Mouse (Mus musculus): ENCODE measurements around the gene Gm5148. TPM values are rescaled to one million over a fixed set of nuclear protein-coding genes. Genes with fewer than 3 reads are reported as not detected.

The Gm5148 gene
- total RNA-seq, 2 experiments from 2014 or later: 2.1 to 2.5 TPM

DNA sequence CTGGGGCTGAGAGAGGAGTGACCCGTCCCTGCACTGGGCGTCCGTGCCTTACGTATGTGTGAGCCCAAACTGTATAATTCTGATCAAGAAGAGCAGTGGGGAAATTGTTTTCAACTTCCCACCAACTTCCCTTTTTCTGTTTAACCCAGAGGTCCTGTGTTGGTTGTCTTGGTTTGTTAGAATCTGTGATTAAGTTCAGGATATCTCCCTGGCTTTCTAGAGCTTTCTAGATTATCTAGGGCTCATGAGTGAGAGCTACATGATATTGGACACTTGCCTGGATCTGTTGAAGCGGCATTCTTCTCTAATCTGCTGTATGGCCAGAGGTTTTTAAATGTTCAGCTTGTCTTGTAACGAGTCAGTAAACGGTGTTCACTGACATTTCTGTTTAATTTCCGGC lies 30.7 kb downstream of the Gm5148 start:
- DNase-seq (ENCODE audit: low spot score in 2 of 2): no peak

DNA sequence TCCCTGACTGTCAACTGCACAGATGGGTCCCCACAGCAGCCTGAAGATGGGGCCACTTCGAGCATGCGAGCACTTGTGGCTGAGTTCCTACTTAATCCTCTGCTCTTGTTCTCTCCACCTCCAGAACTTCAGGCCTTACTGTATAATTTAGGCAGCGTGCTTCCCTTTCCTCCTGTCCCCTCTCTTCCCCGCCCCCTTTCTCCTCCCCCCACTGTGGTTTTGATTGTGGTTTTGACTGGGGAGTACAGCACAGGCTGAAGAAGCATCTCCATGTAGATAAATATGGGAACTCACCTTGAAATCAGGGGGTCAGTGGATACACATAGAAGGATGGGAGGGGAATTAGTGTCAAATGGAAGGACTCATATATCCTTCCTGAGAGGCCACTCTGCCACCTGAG lies 31.3 kb downstream of the Gm5148 start:
- DNase-seq (ENCODE audit: low spot score in 2 of 2): no peak

DNA sequence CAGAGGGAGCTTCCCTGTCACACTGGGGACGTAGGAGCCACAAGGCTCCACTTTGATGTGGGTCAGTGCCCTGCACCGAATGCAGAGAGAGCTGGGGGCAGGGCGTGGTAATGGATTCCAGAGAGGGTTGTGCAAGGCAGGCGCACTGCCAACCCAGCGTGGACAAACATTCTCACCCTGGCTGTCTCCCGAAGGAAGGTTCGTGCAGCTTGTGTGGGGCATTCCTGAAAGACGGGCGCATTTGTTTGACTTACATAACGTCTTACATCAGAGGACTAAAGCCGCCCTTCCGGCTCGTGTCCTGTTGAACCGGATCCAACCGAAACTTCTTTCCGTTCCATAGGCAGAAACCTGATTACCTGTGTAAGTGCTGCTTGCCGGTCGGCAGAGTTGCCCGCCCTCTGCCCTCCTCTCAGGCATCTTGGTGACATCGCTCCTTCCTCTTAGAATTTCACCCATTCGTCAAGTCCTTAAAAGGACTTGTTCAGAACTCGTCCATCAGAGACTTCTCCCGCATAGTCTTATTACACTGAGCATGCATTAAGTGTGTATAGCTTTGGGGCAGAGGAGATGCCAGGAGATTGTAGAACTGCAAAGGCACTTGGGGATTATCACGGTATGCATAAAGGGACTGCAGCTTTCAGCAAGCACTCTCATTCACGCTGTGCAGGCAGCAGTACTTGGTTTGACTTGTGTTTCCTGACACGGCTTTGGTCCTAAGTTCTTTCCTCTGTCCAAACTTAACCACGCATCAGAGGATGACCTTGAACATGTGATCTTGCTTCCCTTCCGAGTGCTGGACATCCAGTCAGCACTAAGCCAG lies 36.9 kb downstream of the Gm5148 start:
- DNase-seq (ENCODE audit: low spot score in 2 of 2): peak; percentile 30 to 38

DNA sequence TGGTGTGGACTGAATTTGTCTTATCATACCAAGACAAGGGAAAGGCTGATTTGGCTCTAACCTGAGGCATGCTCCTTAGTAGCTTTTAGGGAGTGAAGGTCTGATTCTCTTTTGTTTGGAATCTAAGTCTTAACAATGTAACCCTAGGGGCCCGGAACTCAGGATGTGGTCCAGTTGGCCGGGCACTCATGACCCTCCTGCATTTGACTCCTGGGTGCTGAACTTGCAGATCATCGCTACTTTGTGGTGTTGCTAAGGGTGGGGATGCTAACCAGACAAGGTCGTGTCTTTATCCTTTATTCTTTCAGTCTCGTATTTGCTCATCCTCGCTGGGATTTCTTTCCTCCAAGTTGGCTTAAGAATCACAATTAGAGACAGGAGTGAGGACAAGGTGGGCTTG lies 37.5 kb downstream of the Gm5148 start:
- no peak for DNase-seq (ENCODE audit: low spot score in 2 of 2)

DNA sequence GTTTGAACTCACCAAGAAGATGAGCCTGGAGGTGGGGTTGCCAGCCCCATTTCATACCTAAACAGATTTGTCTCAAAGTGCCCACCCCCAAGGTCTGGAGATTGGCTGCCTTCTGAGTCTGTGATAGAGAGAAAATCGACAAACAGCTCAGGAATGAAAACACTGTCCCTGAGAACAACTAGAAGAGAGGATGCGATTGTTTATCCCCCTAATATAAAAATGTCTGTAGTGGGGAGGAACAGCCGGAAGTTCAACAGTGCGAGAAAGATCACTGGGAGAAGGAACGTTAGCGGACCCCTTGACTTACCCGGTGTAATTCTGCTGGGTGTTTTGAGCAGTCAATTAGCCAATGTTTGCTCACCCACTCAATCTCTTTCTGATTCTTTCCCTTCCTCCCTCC lies 38.1 kb downstream of the Gm5148 start:
- DNase-seq (ENCODE audit: low spot score in 2 of 2): no peak

DNA sequence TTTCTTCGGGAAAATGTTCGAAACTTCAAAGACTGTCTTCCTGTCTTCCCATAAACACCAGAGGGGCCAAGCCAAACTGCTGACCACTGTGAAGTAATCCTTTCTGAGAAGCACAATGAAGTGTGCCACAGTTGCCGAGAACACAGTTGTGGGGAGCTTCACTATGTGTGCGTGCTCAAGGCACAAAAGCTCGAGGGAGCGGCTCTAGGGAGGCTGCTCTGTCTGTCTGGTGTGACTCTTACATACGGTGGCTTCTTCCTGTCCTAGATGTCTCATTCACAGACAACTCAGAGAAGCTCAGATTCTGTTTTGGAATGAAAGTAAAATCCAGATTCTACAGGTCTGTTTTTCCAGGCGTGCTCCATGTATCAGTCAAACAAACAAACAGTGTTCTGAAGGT lies 48.0 kb downstream of the Gm5148 start:
- DNase-seq (ENCODE audit: low spot score in 2 of 2): no peak

DNA sequence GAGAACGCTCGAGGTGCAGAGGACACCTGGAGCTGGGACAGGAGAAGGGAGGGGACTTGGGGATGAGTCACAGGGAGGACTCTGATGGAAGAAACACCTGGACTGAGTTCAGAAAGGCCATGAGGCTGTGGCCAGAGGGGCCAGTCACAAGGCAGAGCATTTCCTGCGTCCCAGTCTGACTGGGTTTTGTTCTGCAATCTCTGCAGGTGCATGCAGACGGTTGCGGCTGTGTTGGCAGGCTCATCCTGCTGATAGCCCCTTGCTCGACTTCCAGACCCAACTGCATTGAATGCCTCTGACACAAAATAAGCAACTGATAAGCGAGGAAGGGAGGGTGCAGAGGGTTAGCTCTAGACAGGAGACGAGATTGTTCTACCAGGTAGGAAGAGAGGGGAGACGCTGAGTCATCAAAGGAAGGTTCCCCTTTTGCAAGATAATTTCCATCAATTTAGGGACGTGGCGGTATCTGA lies 49.2 kb downstream of the Gm5148 start:
- no peak for DNase-seq (ENCODE audit: low spot score in 2 of 2)

DNA sequence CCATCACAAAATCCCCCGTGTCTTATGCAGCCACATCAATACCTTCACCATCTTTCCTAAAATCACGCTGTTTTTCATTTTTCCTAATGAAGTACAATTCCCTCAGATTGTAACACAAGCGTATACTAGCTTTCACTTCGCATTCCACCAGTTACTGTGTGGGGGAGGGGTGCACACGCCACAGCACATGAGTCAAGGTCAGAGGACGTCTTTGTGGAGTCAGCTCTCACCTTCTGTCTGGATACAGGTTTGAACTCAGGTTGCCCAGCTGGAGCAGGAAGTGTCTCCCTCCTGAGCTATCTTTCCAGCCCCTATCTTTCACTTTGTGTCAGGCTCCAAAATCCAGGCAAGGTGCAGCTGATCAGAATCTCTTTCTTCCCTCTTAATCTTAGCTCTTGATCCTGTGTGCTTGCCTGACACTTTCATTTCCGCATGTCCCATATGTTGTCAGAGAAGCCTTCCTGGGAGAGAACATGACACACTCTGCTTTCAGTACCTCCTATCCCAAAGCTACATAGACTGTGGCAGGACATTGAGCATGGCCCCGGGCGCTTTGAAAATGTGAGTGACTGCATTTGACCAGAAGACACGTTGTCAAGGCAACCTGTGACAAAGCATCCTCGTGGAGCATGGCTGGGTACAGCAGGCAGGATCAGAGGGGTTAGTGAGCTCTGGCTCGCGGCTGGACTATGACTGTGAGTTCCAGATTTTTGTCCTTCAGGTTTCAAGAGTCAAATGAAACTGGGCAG lies 50.6 kb downstream of the Gm5148 start:
- DNase-seq (ENCODE audit: low spot score in 2 of 2): no peak

DNA sequence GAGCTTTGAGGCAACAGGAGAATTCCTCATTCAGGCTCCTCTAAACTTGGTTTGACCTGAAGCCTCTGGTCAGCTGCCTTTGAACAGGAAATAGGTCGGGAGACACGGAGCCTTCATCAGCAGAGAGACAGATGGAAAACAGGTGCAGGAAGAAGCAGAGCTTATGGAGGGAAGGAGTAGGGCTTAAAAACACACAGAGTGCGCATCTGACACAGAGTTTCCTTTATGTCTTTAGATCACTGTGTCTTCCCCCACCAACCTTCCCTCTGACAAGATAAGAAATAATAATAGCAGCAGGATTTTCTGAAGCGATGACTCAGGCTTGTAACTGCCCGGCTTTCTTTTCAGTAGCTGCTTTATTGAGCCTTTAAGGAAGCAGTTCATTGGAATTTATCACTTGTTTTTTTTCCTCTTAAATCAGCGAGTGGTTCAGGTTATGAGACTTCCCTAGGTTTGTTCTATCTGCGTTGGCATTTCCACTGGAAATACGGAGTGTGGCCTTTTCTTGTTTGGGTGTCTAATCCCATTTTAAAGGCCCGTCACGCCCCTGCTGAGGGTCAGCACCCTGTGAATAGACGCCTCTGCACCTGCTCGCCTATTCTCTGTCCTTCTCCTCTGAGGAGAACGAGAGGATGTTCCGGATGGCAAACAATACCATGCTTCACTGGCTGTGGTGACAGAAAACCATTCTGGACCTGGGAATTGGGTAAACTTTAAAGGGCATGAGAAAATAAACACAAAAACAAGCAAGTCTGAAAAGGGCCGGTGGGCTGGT lies 51.8 kb downstream of the Gm5148 start:
- DNase-seq (ENCODE audit: low spot score in 2 of 2): no peak

DNA sequence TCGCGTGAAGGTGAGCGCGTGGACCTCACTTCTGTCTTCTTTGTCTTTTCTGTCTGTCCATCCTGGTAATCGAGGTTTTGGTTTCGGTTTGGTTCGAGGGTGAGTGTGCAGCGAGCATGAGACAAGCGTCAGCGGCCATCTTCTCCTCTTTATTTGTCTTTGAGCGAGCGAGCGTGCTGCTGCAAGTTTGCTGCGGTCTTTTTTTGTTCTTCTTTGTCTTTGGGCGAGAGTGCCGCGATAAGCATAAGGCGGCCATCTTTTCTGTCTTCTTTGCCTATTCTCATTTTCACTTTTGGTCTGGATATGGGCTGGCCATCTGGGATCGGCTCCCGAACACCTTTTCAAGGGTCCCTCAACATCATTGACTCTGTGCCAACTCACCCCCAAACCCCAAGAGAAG lies 55.2 kb downstream of the Gm5148 start:
- no peak for DNase-seq (ENCODE audit: low spot score in 2 of 2)

DNA sequence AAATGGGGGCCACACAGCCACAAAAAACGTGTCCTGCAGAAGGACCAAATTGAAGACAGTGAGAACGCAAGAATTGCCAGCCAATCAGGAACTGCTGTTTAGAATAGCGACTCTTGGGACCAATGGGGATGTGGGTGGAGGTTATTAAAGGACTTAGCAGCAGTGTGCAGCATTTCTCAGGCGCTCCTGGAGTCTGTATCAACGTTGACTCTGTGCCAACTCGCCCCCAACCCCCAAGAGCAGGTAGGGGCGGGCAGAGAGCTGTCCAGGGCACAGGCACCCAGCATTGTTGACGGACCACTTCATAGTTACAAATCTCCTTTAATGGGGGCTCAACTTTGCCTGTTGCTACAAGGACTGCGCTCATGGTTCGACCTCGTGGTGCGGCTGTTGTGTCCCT lies 55.6 kb downstream of the Gm5148 start:
- DNase-seq (ENCODE audit: low spot score in 2 of 2): no peak

DNA sequence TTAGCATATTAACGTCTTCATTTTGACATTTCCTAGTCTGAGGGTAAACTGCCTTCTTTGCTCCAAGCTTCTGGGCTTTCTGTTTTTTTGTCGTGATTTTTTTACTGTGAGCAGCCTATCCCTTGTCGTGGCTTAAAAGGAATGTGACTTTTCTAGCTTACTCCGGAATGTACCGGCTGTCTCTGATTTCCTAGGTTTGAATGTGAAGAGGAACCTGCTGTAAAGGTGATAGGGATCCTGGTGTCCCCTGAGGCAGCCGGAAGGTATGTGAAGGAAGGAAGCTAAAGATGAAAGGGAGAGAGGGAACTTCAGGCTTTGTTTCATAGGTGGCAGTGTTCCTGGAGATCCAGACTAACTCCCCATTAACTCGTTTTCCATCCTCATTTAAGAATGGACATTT lies 56.6 kb downstream of the Gm5148 start:
- no peak for DNase-seq (ENCODE audit: low spot score in 2 of 2)

DNA sequence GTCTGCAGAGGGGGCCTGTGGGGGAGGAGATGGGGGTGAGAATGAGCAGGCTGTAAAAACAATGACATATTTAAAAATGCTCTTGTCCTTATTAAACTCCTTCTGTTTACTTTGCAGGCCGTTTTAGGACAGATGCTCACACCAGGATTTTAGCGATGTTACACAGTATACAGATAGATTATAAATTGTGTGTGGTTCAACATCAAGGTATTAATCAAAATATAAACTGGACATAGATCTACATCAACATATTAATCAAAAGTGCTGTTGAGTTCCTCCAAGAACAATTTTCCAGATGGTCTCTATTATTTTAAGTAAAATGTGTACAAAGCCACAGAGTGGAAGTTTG lies 57.2 kb downstream of the Gm5148 start:
- DNase-seq (ENCODE audit: low spot score in 2 of 2): no peak

DNA sequence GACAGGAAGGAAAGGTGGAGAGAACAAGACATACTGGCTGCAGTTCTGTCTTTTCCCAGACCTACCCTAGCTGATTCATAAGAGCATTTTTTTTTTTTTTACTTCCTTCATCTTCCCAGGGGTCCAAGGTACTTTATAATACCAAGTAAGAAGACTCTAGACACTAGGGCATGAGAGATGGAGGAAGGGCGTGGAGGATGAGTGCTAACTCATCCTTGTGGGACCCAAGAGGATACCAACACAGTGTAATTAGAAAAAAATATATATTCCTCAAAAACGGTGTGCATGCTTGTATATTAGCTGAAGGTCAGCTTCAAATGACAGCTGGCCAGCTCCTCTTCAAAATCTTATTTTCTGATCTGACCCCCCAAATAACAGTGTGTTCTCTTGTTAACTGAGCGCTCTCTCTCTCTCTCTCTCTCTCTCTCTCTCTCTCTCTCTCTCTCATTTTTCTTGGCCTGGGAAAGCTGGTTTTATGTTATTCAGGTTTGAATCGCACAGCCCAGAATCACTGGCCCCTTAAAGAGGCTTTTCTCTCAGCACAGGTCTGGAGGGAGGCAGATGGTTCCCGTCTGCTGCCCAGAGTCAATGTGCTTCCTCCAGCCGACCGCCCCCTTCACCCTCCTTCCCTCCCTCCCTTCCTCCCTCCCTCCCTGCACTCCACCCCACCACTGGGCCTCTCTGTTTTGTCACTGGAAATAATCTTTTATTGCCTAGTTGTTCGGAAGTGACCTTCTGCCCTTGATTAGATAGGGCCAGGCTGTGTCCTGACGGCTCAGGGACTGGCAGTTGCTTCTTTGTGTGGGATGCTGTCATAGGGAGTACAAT lies 57.8 kb downstream of the Gm5148 start:
- no peak for DNase-seq (ENCODE audit: low spot score in 2 of 2)

Other genes with a start within 250 kb of the Gm5148 start
- gene Spry1, start 84.5 kb downstream of the Gm5148 start, total RNA-seq (2021): 10 to 100 TPM; 17.1 to 18.2 TPM

Data from layer of hippocampus, postnatal 10 days (tissue).